Mouse (Mus musculus) embryonic fibroblast, embryonic 13.5 days (primary cell): ENCODE measurements around the gene Gm20388.

Source experiments
- CTCF ChIP-seq: IDR thresholded peaks from 2 replicates; pipeline ENCODE4 v1.5.1; 2011; ENCODE audit warnings: mild to moderate bottlenecking, control low read depth, low read length, moderate library complexity, borderline replicate concordance; ENCODE audit not compliant: insufficient read depth
- POLR2A ChIP-seq: IDR thresholded peaks from 2 replicates; pipeline ENCODE4 v1.6.1; 2011; ENCODE audit warnings: low read depth, mild to moderate bottlenecking, control low read depth, low read length, moderate library complexity

DNA sequence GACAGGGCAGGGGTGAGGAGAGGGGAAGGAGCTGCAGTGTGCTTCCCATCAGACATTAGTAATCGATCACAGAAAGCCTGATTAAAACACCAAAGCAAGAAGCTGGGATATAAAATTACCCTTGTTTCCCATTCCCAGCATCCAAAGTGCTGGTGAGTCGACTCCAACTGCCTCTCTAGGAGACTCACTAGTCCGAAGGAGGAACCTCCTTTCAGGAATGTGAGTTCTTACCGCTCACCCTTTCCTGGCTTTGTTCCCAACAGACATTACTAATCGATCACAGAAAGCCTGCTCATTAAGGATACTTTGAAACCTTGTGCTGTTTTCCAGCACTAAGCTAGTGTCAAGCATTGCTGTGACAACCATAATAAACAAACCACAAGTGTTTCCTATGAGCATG is 1526.0 kb downstream of the Gm20388 start:
- TF ChIP-seq POLR2A (no peak), CTCF (no peak)
